15 mouse cellular contexts compared by ENCODE assay signal in genomic region chr4:148071508-148071907, GRCm38 (mm10). TPM values are rescaled to one million over a fixed set of nuclear protein-coding genes. Genes with fewer than 3 reads are reported as not detected.
DNase-seq lines count a peak whose midpoint lies in the region; ATAC-seq lines count a peak whose summit lies in the region.
"Had no signal": no experiment of that assay in that cellular context is flagged by ENCODE, and none has a peak within 500 bp of the region (broad histone marks: within the 10 kb centered on the region; RNA-seq: fewer than 3 reads in every experiment).

No protein-coding gene starts in this region.

- DNase-seq in gastrocnemius, postnatal 25 days, result peak; percentile 75
- no peak for DNase-seq in gastrocnemius, postnatal 14 days
- peak; percentile 62 for DNase-seq in kidney, adult 11 months
- no peak for DNase-seq in kidney, postnatal 10 days
- DNase-seq in MN1 (ENCODE audit: low spot score), result peak; percentile 58
- no peak for DNase-seq in layer of hippocampus, postnatal 25 days (ENCODE audit: extremely low spot score in 1 of 2, low spot score in 1 of 2)
- DNase-seq: adrenal gland, adult 2 months; cerebellum, adult 9-10 months; midbrain, embryonic 14.5 days; thymus, adult 18-20 months had no signal

- H3K4me2 ChIP-seq in limb, embryonic 13.5 days (replicated peaks), result no peak overlapping the region
- H3K4me2 ChIP-seq: heart, embryonic 13.5 days; lung, embryonic 15.5 days had no signal

- intact Hi-C loops in gastrocnemius, postnatal 14 days (cut with DNase I; ENCODE audit: low total_unique reads), result no loop called here

- ATAC-seq in limb, embryonic 13.5 days (ENCODE audit: low FRiP score, low read depth), result no peak
- ATAC-seq: forebrain, embryonic 14.5 days; hindbrain, postnatal 0 days had no signal

- no peak overlapping the region for H3K4me3 ChIP-seq in limb, embryonic 13.5 days
- H3K4me3 ChIP-seq: heart, embryonic 13.5 days; lung, embryonic 15.5 days had no signal

- no peaks in the 10 kb centered on the region for H3K9me3 ChIP-seq in limb, embryonic 13.5 days
- H3K9me3 ChIP-seq: heart, embryonic 13.5 days; lung, embryonic 15.5 days had no signal

- no peak overlapping the region for H3K27ac ChIP-seq in limb, embryonic 13.5 days
- H3K27ac ChIP-seq: heart, embryonic 13.5 days; hindbrain, postnatal 0 days; lung, embryonic 15.5 days had no signal

- 39% methylated on average over 5 of the region's 5 CpGs for WGBS in limb, embryonic 13.5 days

- no peaks in the 10 kb centered on the region for H3K36me3 ChIP-seq in limb, embryonic 13.5 days
- H3K36me3 ChIP-seq: heart, embryonic 13.5 days; lung, embryonic 15.5 days had no signal

- 0 out of 2 replicates have a peak overlapping the region, but pooled peaks have one; percentile 8 for H3K9ac ChIP-seq in limb, embryonic 13.5 days
- H3K9ac ChIP-seq: heart, embryonic 13.5 days; lung, embryonic 15.5 days had no signal

- H3K27me3 ChIP-seq in limb, embryonic 13.5 days, result no peaks in the 10 kb centered on the region
- H3K27me3 ChIP-seq: heart, embryonic 13.5 days; lung, embryonic 15.5 days had no signal

- peaks cover 5% of the 10 kb centered on the region; the same call in 1 of the 2 replicates for H3K4me1 ChIP-seq in limb, embryonic 13.5 days
- H3K4me1 ChIP-seq: lung, embryonic 15.5 days had no signal

RNA-seq across cellular contexts. Expression of gene Agtrap, which starts 16.3 kb away (rescaled TPM):
- total RNA-seq in gastrocnemius, postnatal 25 days (2021), result 10 to 100 TPM; 10.9 to 16.2 TPM
- 10 to 100 TPM; 12.3 to 14.7 TPM for total RNA-seq in gastrocnemius, postnatal 14 days (2021)
- 13.2 and 14.1 TPM in 2 replicates for polyA plus RNA-seq in limb, embryonic 13.5 days (2015; fragmentation: Nextera tagmentation; extraction: Ambion mirVana)
- total RNA-seq in layer of hippocampus, postnatal 25 days (2021), result 1 to 10 TPM; 6.2 to 6.9 TPM

RNA-seq across cellular contexts. Expression of gene Mthfr, which starts 32.6 kb away (rescaled TPM):
- 1 to 10 TPM; 6.8 to 9.4 TPM for total RNA-seq in gastrocnemius, postnatal 25 days (2021)
- total RNA-seq in gastrocnemius, postnatal 14 days (2021), result 10 to 100 TPM; 12.0 to 12.3 TPM
- polyA plus RNA-seq in limb, embryonic 13.5 days (2015; fragmentation: Nextera tagmentation; extraction: Ambion mirVana), result 24.3 and 24.9 TPM in 2 replicates
- total RNA-seq in layer of hippocampus, postnatal 25 days (2021), result 10 to 100 TPM; 28.7 to 31.9 TPM

RNA-seq across cellular contexts. Expression of gene Clcn6, which starts 32.9 kb away (rescaled TPM):
- total RNA-seq in gastrocnemius, postnatal 25 days (2021), result 1 to 10 TPM; 3.5 to 4.7 TPM
- total RNA-seq in gastrocnemius, postnatal 14 days (2021), result 1 to 10 TPM; 4.7 to 5.4 TPM
- 7.5 and 8.2 TPM in 2 replicates for polyA plus RNA-seq in limb, embryonic 13.5 days (2015; fragmentation: Nextera tagmentation; extraction: Ambion mirVana)
- 10 to 100 TPM; 70.9 to 73.9 TPM for total RNA-seq in layer of hippocampus, postnatal 25 days (2021)

RNA-seq across cellular contexts. Expression of gene Mad2l2, which starts 58.7 kb away (rescaled TPM):
- 10 to 100 TPM; 10.2 to 11.0 TPM for total RNA-seq in gastrocnemius, postnatal 25 days (2021)
- total RNA-seq in gastrocnemius, postnatal 14 days (2021), result 10 to 100 TPM; 11.5 to 12.9 TPM
- 78.3 and 85.2 TPM in 2 replicates for polyA plus RNA-seq in limb, embryonic 13.5 days (2015; fragmentation: Nextera tagmentation; extraction: Ambion mirVana)
- total RNA-seq in layer of hippocampus, postnatal 25 days (2021), result 10 to 100 TPM; 15.0 to 16.5 TPM

RNA-seq across cellular contexts. Expression of gene Draxin, which starts 59.0 kb away (rescaled TPM):
- total RNA-seq in gastrocnemius, postnatal 25 days (2021), result not detected
- under 1 TPM; 0.10 to 0.13 TPM for total RNA-seq in gastrocnemius, postnatal 14 days (2021)
- 0.76 and 0.80 TPM in 2 replicates for polyA plus RNA-seq in limb, embryonic 13.5 days (2015; fragmentation: Nextera tagmentation; extraction: Ambion mirVana)
- total RNA-seq in layer of hippocampus, postnatal 25 days (2021), result 1 to 10 TPM; 2.3 TPM

Comparison
In these comparisons a context has a peak if more than half of its experiments do, and no peak if none do; other contexts are left out.
1. DNase-seq: peak in gastrocnemius, postnatal 25 days (single experiment), kidney, adult 11 months (single experiment) and MN1 (single experiment); none in gastrocnemius, postnatal 14 days (single experiment), kidney, postnatal 10 days (single experiment) and layer of hippocampus, postnatal 25 days (0 of 2).
2. RNA of gene Clcn6, which starts 32.9 kb away (total RNA-seq): 70.9 to 73.9 TPM in layer of hippocampus, postnatal 25 days; 4.7 to 5.4 TPM in gastrocnemius, postnatal 14 days and 3.5 to 4.7 TPM in gastrocnemius, postnatal 25 days; every median in the first group is over 10 times any median in the second.